Mouse (Mus musculus) thymus, postnatal 25 days (tissue): ENCODE measurements at regions not wholly inside any gene's neighbourhood (a gene's known extent, or its start where the extent isn't known, plus 50 kb on each side); places are given as distances from the start of the nearest gene placed in this dataset.

Experiments
- DNase-seq: peaks from one replicate; pipeline ENCODE4 v3.0.0; 2022

DNA sequence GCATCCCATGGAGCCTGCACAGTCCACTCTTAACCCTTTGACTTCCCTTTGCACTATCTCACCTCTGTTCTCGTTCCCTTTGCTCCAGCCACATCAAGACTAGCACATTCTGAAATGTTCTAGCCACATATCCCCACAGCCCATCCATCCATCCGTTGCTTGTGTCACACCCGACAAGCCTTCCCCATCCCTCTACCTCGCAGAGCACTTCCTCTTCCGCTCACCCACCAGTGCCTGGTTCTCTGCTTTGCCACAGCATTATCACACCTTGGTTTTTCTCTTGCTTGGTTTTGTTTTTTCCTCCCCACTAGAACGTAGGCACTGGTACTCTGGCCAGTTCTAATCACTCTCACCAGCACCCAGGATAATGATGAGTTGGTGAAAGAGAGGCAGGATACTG lies 61.5 kb upstream of the Eomes start:
- DNase-seq, result no peak

DNA sequence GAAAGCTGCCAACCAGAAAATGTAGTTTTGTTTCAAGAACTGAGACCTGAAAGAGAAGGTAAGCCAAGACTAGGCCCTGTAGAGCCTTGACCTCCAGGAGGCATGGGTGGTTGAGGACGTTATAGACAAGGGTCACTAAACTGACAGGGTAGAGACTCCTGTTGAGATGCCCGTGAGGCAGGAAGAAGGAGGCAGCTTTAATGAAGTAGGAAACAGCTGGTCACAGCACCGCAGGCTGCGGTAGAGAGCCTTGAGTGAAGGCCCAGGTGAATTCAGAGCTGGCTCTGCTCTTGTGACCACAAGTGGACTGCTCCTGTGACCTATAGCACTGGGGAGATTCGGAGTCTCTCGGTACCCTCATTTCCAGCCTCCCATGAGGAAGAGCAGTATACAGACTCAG lies 53.7 kb upstream of the Eomes start:
- no peak for DNase-seq
